Mouse (Mus musculus) forebrain, embryonic 15.5 days (tissue): ENCODE data around the gene Emp1. TPM values are rescaled to one million over a fixed set of nuclear protein-coding genes. Genes with fewer than 3 reads are reported as not detected.
A peak's percentile ranks its signal among the peaks of the same experiment; 100 is the strongest.

Source experiments
- ATAC-seq: fragments of 200-750 bp; cut with Nextera tagmentation; replicated peaks from 2 replicates; pipeline ENCODE4 v1.8.0; 2017; ENCODE audit warnings: mild to moderate bottlenecking, moderate TSS enrichment, moderate library complexity
- H3K27ac ChIP-seq: fragments of 300-500 bp; sonication (generic); replicated peaks from 2 replicates; pipeline ENCODE4 v1.5.1; 2015; ENCODE audit warnings: mild to moderate bottlenecking, inconsistent platforms
- H3K27me3 ChIP-seq: fragments of 300-500 bp; sonication (generic); 2 replicates; pipeline ENCODE4 v1.6.1; 2015; ENCODE audit warnings: inconsistent platforms
- H3K36me3 ChIP-seq: fragments of 300-500 bp; sonication (generic); 2 replicates; pipeline ENCODE4 v1.6.1; 2015; ENCODE audit warnings: mild to moderate bottlenecking, inconsistent platforms
- H3K4me1 ChIP-seq: fragments of 300-500 bp; sonication (generic); 2 replicates; pipeline ENCODE4 v1.6.1; 2015; ENCODE audit warnings: inconsistent platforms
- H3K4me2 ChIP-seq: fragments of 300-500 bp; sonication (generic); replicated peaks from 2 replicates; pipeline ENCODE4 v1.6.1; 2015; ENCODE audit warnings: mild to moderate bottlenecking, inconsistent platforms
- H3K4me3 ChIP-seq: fragments of 300-500 bp; sonication (generic); 2 replicates; pipeline ENCODE4 v1.5.1; 2015; ENCODE audit warnings: mild to moderate bottlenecking, inconsistent platforms
- H3K9ac ChIP-seq: fragments of 300-500 bp; sonication (generic); replicated peaks from 2 replicates; pipeline ENCODE4 v1.6.1; 2015; ENCODE audit warnings: mild to moderate bottlenecking, inconsistent platforms
- H3K9me3 ChIP-seq: fragments of 300-500 bp; sonication (generic); 2 replicates; pipeline ENCODE4 v1.6.1; 2016; ENCODE audit warnings: inconsistent platforms
- whole genome bisulfite sequencing: fragments of 180-500 bp; shearing (Covaris S2); methylation state at CpG from one replicate; pipeline ENCODE4 v1.1.7; 2015; ENCODE audit warnings: mixed read lengths; 5-methylcytosine and 5-hydroxymethylcytosine counted together
- polyA plus RNA-seq: library from polyadenylated mRNA; unstranded; fragments of >200 nt; fragmentation: Nextera tagmentation; extraction: Ambion mirVana; gene quantifications from 2 replicates; pipeline ENCODE4 v1.2.1, GENCODE M21; 2015

Gene Emp1
- polyA plus RNA-seq: 4.9 and 5.6 TPM in 2 replicates

DNA sequence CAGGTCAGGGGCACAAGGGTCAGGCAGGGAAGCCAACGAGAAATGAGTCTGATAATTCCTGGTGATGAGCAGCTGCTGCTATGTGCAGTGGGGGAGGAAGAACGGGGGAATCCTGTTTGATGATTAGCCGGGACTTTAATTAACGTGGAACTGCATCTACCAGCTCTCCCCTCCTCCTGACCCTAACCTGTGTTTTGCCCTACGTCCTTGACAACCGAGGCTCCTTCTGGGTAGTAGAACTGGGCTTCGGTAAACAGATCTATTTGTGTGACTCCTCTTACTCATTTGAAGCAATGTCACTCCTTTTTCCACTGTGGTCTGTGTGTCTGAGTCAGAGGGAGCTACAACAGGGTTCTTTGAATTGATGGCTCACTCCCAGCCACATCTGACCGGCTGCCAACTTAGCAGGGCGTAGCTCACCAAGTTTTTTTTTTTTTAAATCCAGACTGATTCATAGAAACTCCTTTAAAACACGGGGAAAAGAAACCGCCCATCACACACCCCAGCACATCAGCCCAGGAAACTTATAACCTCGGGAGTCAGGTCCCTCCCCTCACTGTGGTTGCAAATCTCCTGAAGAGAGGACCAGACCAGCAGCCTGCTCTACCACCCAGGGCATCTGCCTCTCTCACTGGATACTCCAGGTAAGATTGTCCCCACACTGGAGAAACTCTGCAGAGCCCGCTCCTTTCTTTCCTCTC lies at the start of gene Emp1:
Emp1 (plus strand) TSS at position 87 of the 701 bp plus-strand sequence.
- ATAC-seq: peak; percentile 32; the same call in 1 of the 2 replicates
- Histone ChIP-seq H3K9ac (no peak within 1 kb of the TSS), H3K9me3 (no peaks in the 10 kb centered on the region), H3K27ac (no peak within 1 kb of the TSS), H3K4me1 (peaks cover 24% of the 10 kb centered on the region), H3K4me2 (no peak within 1 kb of the TSS; the same call in 1 of the 2 replicates), H3K36me3 (no peaks in the 10 kb centered on the region), H3K27me3 (no peaks in the 10 kb centered on the region), H3K4me3 (no peak within 1 kb of the TSS)
- WGBS: 24% methylated on average over 13 of the region's 13 CpGs

DNA sequence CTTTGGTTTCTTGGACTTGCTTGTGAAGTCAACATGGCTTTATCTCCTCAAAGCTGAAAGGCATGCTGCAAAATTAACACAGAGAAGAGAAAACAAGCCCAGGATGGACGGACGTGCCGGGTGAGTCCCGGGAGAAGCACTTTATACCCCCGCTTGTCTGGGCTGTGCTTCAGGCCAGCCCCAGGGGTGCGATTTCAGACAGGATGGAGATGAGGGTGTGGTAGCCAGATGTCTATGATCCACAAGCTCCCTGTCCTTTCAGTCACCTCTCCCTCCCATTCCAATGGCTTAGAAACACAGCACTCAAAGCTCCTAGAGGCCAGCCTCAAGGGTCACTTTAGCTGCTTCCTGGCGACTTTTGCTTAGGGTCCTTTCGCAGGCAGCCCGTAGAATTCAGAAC lies 48.4 kb upstream of the Emp1 start:
- Histone ChIP-seq H3K27me3 (no peaks in the 10 kb centered on the region), H3K9me3 (no peaks in the 10 kb centered on the region), H3K27ac (no peak overlapping the region), H3K36me3 (no peaks in the 10 kb centered on the region), H3K4me1 (no peaks in the 10 kb centered on the region), H3K9ac (no peak overlapping the region), H3K4me3 (no peak overlapping the region), H3K4me2 (no peak overlapping the region)
- no peak for ATAC-seq
- WGBS: 91% methylated on average over 9 of the region's 9 CpGs

DNA sequence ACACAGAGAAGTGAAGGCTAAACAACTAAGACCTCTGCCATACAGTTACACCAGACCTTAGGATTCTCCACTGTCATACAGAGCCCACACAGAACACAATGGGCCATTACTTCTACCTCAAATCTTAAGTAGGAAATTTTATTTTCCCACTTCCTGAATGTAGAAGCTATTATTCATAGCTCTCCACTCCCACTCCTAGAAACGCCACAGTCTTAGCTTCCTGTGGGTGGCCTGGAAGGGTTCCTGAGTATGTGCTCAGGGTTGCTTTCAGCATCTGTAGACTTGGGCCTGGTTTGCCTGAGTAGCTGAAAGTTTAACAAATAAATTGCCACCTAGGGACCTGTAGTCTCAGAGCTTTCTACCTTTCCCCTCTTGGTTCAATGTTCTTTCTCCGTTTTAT lies 46.2 kb upstream of the Emp1 start:
- Histone ChIP-seq H3K27me3 (no peaks in the 10 kb centered on the region), H3K4me3 (no peak overlapping the region), H3K4me1 (peaks cover 5% of the 10 kb centered on the region; the same call in 1 of the 2 replicates), H3K27ac (no peak overlapping the region), H3K36me3 (no peaks in the 10 kb centered on the region), H3K9me3 (no peaks in the 10 kb centered on the region), H3K4me2 (no peak overlapping the region), H3K9ac (no peak overlapping the region)
- 92% methylated on average over 2 of the region's 2 CpGs for WGBS
- ATAC-seq: no peak

- Histone ChIP-seq H3K27ac (no peak overlapping the region), H3K27me3 (no peaks in the 10 kb centered on the region), H3K4me3 (no peak overlapping the region), H3K36me3 (no peaks in the 10 kb centered on the region), H3K4me1 (peaks cover 11% of the 10 kb centered on the region), H3K9me3 (no peaks in the 10 kb centered on the region), H3K4me2 (no peak overlapping the region), H3K9ac (no peak overlapping the region)
- WGBS: 90% methylated on average over 5 of the region's 5 CpGs
- ATAC-seq: no peak
These were observed 42.9 kb upstream of the Emp1 start for GRCm38 (mm10) chr6:135319431-135319933.

DNA sequence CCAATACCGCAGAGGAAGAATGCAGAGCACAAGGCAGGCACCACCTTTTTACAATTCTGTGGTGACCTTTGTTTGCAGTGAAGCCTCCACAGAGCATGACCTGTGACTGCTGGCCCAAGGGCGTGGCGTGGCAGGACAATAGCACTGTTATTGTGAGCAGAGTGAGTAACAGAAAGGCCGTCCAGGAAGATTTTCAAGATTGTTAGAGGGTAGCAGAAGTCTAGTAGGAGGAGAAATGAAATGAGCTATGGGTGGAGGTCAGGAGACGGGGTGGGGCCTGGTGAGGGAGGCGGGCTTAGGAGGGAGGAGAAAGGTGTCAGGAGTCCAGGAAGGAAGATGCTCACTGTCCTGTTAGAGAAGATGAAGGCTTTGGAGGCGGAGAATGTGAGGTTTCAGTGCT lies 39.6 kb upstream of the Emp1 start:
- Histone ChIP-seq H3K4me2 (no peak overlapping the region), H3K27me3 (no peaks in the 10 kb centered on the region), H3K36me3 (no peaks in the 10 kb centered on the region), H3K9ac (no peak overlapping the region), H3K27ac (no peak overlapping the region), H3K4me3 (no peak overlapping the region), H3K9me3 (no peaks in the 10 kb centered on the region), H3K4me1 (peaks cover 11% of the 10 kb centered on the region)
- 76% methylated on average over 7 of the region's 7 CpGs for WGBS
- ATAC-seq: no peak

DNA sequence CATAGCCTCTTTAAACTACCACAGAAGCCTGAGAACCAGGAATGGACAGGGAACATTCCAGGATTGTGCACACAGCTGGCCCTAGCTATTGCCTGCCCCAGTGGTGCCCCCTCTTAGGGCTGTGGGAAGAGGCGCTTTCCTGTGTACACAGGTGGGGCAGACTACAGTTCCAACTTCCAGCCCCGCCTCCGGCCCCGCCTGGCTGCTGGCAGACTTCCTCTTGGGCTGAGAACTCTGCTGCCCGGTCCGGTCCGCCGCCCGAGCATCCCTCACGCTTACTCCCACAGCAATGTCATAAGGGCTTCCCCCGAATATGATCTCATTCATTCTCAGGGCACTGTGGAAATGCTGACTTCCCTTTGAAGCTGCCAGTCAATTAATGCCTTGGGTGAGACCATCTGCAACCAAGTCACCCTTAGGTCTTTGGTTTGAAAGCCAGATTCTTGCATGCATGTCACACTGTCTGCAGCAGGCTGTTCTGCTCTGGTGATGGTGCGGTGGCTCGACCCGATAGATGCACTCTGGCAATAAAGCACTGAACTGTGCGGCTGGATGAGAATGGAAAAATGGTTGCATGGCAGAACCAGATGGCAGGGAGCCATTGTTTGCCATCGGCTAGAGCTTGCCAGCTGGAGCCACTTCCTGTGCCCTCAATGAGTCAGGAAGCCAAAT lies 38.9 kb upstream of the Emp1 start:
- Histone ChIP-seq H3K27ac (no peak overlapping the region), H3K9ac (no peak overlapping the region), H3K4me2 (no peak overlapping the region), H3K4me3 (no peak overlapping the region), H3K4me1 (peaks cover 11% of the 10 kb centered on the region), H3K36me3 (no peaks in the 10 kb centered on the region), H3K27me3 (no peaks in the 10 kb centered on the region), H3K9me3 (no peaks in the 10 kb centered on the region)
- peak; percentile 48; the same call in 1 of the 2 replicates for ATAC-seq
- WGBS: 41% methylated on average over 16 of the region's 16 CpGs

- Histone ChIP-seq H3K4me3 (no peak overlapping the region), H3K9ac (no peak overlapping the region), H3K36me3 (no peaks in the 10 kb centered on the region), H3K27ac (no peak overlapping the region), H3K9me3 (no peaks in the 10 kb centered on the region), H3K4me1 (peaks cover 11% of the 10 kb centered on the region), H3K4me2 (no peak overlapping the region), H3K27me3 (no peaks in the 10 kb centered on the region)
- ATAC-seq: no peak
- WGBS: 72% methylated on average over 3 of the region's 3 CpGs
These were observed 38.2 kb upstream of the Emp1 start for GRCm38 (mm10) chr6:135324111-135324510.

DNA sequence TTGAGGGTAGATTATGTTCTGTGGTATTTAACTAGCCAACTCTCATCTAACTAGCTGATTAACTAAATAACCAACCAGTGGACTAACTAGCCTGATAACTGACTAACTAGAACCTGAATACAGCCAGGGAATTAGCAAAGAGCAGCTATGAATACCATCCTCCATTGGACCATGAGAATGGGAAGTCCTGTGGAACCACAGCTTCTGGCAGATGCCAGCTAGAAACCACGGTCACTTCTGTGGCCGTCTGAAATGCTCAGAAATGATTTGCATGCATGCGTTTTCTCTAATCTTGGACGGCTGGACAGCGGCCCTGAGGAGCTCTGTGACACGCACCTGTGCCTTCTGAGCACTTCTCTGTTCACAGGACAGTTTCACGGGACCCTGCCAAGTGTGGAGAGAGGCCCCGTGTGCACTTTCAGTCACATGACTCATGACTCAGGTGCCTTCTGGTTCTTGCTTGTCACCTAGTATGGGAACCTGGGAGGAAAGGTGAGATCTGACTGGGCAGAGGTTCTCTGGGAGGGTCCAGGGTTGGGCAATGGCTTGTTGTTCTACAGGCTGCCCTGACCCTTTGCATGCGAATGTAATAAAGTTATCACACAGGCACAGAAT lies 37.6 kb upstream of the Emp1 start:
- no peak overlapping the region for H3K9ac ChIP-seq
- no peak for ATAC-seq
- H3K4me1 ChIP-seq: peaks cover 11% of the 10 kb centered on the region
- no peak overlapping the region for H3K4me2 ChIP-seq
- WGBS: 84% methylated on average over 9 of the region's 9 CpGs
- H3K4me3 ChIP-seq: no peak overlapping the region
- no peaks in the 10 kb centered on the region for H3K27me3 ChIP-seq
- H3K36me3 ChIP-seq: no peaks in the 10 kb centered on the region
- no peaks in the 10 kb centered on the region for H3K9me3 ChIP-seq
- no peak overlapping the region for H3K27ac ChIP-seq

DNA sequence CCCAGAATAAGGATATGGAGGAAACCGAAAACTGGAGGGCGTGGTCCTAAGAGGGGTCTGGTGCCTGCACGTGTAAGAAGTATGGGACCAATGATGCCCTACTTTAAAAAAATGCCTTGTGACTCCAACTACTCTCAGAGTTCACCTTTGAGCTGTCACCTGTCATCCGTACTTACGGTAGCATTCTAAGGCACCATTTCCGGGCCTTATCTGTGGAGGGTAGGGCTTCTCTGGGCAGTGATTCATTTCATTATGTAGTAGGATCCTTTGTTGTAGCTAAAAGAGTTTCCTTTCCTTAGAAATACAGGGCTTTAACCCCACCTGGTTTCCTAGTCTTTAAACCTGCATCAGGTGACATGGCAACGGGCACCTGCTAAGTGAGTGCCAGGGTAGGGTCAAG lies 35.5 kb upstream of the Emp1 start:
- Histone ChIP-seq H3K4me2 (no peak overlapping the region), H3K9ac (no peak overlapping the region), H3K9me3 (no peaks in the 10 kb centered on the region), H3K36me3 (no peaks in the 10 kb centered on the region), H3K4me3 (no peak overlapping the region), H3K4me1 (peaks cover 7% of the 10 kb centered on the region), H3K27me3 (no peaks in the 10 kb centered on the region), H3K27ac (no peak overlapping the region)
- WGBS: 89% methylated on average over 7 of the region's 7 CpGs
- no peak for ATAC-seq

DNA sequence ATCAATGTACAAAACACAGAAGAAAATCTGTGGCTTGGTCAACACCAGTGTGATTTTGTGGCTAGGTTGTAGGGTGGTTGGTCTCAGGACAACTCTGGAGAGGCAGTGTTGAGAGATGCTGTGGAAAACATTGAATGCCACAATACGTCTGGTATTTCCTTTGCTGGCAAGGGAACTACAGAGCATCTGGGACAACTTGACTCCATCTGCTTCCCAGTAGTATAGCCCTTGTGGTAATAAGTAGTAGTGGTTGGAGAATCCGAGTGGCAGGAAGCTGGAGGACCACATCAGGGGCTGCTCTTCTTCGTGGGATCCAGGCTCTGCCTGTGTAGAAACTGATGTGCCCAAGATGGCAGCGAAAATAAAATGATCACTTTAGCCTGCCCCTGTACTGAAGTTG lies 30.4 kb upstream of the Emp1 start:
- Histone ChIP-seq H3K9me3 (no peaks in the 10 kb centered on the region), H3K9ac (no peak overlapping the region), H3K4me2 (no peak overlapping the region), H3K4me1 (peaks cover 14% of the 10 kb centered on the region), H3K27me3 (no peaks in the 10 kb centered on the region), H3K36me3 (no peaks in the 10 kb centered on the region), H3K4me3 (no peak overlapping the region), H3K27ac (no peak overlapping the region)
- WGBS: 74% methylated on average over 4 of the region's 4 CpGs
- ATAC-seq: no peak; the same call in 1 of the 2 replicates

DNA sequence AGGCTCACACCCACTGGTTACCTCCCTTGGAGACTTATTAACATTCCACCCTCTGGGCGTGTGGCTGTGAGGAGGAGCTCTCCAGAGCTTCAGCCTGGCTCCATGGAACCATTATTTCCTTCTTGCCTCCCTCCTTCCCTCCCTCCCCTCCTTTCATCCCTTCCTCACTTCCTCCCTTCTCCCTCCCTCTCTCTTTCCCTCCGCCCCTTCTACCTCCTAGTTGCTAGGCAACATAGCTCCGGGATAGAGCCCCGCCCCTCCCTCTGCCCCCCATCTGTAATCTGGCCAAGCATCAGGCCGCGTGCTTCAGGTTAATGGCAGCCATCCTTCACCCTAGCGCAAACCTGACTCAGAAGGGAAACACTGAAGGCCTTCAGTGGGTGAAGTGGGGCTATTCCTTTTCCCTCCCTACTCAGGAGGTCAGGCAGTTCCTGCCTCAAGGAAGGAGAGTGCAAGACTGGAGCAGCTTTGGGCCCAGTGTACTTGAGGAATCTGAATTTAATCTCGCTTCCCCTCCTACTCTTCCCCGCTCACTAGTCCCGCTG lies 29.5 kb upstream of the Emp1 start:
- Histone ChIP-seq H3K4me2 (0 out of 2 replicates have a peak overlapping the region, but pooled peaks have one; percentile 9), H3K4me1 (peaks cover 14% of the 10 kb centered on the region), H3K9me3 (no peaks in the 10 kb centered on the region), H3K36me3 (no peaks in the 10 kb centered on the region), H3K9ac (no peak overlapping the region), H3K4me3 (no peak overlapping the region), H3K27ac (0 out of 2 replicates have a peak overlapping the region, but pooled peaks have one; percentile 6), H3K27me3 (no peaks in the 10 kb centered on the region)
- ATAC-seq: peak; percentile 49; the same call in 1 of the 2 replicates
- WGBS: 16% methylated on average over 10 of the region's 10 CpGs
